Mouse (Mus musculus) intestine, embryonic 16.5 days (tissue): Measurements from ENCODE around the gene Mob3b. TPM values are rescaled to one million over a fixed set of nuclear protein-coding genes. Genes with fewer than 3 reads are reported as not detected.
A peak's percentile ranks its signal among the peaks of the same experiment; 100 is the strongest.

Experiments
- ATAC-seq: fragments of 200-750 bp; cut with Nextera tagmentation; 2 replicates; pipeline ENCODE4 v1.8.0; 2017; ENCODE audit warnings: moderate TSS enrichment, moderate library complexity
- H3K27ac ChIP-seq: fragments of 300-500 bp; sonication (generic); 2 replicates; pipeline ENCODE4 v1.5.1; 2014; ENCODE audit warnings: mild to moderate bottlenecking, low read length
- H3K27me3 ChIP-seq: fragments of 300-500 bp; sonication (generic); replicated peaks from 2 replicates; pipeline ENCODE4 v1.6.1; 2014; ENCODE audit warnings: low read length, control low read depth, mixed read lengths; ENCODE audit not compliant: control insufficient read depth, insufficient read depth
- H3K36me3 ChIP-seq: fragments of 300-500 bp; sonication (generic); 2 replicates; pipeline ENCODE4 v1.6.1; 2014; ENCODE audit warnings: low read length, control low read depth; ENCODE audit not compliant: control insufficient read depth, insufficient read depth
- H3K4me1 ChIP-seq: fragments of 300-500 bp; sonication (generic); 2 replicates; pipeline ENCODE4 v1.6.1; 2014; ENCODE audit warnings: low read length, control low read depth, mixed read lengths; ENCODE audit not compliant: control insufficient read depth, insufficient read depth
- H3K4me2 ChIP-seq: fragments of 300-500 bp; sonication (generic); 2 replicates; pipeline ENCODE4 v1.6.1; 2014; ENCODE audit warnings: low read depth, low read length, control low read depth
- H3K4me3 ChIP-seq: fragments of 300-500 bp; sonication (generic); 2 replicates; pipeline ENCODE4 v1.5.1; 2014; ENCODE audit warnings: mild to moderate bottlenecking, low read length
- H3K9ac ChIP-seq: fragments of 300-500 bp; sonication (generic); 2 replicates; pipeline ENCODE4 v1.6.1; 2014; ENCODE audit warnings: low read depth, low read length
- H3K9me3 ChIP-seq: fragments of 300-500 bp; sonication (generic); 2 replicates; pipeline ENCODE4 v1.6.1; 2016; ENCODE audit warnings: low read length, control low read depth; ENCODE audit not compliant: control insufficient read depth
- WGBS: fragments of 180-500 bp; shearing (Covaris S2); extraction: QIAGEN DNeasy Blood & Tissue Kit; methylation state at CpG from one replicate; pipeline ENCODE4 v1.1.7; 2014; 5-methylcytosine and 5-hydroxymethylcytosine counted together
- polyA plus RNA-seq: library from polyadenylated mRNA; unstranded; fragments of >200 nt; fragmentation: Nextera tagmentation; extraction: Ambion mirVana; gene quantifications from 2 replicates; pipeline ENCODE4 v1.2.1, GENCODE M21; 2015

The Mob3b gene
- polyA plus RNA-seq, 1 experiment from 2014 or later, result 27.5 TPM

DNA sequence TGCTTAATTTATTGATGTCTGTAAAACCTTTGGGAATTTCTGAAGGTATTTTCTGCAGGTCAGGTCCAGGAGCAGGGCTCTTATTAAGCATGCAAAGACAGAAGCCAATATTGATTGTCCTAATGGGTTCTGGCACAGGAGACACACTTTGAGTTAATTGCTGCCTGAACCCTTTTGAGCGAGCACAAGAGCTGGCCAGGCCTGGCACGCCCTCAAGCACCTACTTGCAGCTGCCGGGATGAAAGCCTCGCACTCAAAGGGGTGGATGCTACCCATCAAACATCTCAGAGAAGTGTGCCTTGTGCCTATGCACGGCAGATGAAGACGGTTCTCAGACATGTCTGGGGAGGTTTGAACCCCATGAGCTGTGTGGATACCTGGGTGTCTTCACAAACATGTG is 151.2 kb downstream of the Mob3b start:
- H3K27me3 ChIP-seq, result no peaks in the 10 kb centered on the region
- H3K4me1 ChIP-seq, result peaks cover 27% of the 10 kb centered on the region
- no peak overlapping the region for H3K4me2 ChIP-seq
- 56% methylated on average over 6 of the region's 6 CpGs for WGBS
- no peak overlapping the region for H3K9ac ChIP-seq
- ATAC-seq, result 0 out of 2 replicates have a peak, but pooled peaks have one; percentile 4
- no peak overlapping the region for H3K4me3 ChIP-seq
- H3K36me3 ChIP-seq, result no peaks in the 10 kb centered on the region
- no peaks in the 10 kb centered on the region for H3K9me3 ChIP-seq
- H3K27ac ChIP-seq, result no peak overlapping the region

DNA sequence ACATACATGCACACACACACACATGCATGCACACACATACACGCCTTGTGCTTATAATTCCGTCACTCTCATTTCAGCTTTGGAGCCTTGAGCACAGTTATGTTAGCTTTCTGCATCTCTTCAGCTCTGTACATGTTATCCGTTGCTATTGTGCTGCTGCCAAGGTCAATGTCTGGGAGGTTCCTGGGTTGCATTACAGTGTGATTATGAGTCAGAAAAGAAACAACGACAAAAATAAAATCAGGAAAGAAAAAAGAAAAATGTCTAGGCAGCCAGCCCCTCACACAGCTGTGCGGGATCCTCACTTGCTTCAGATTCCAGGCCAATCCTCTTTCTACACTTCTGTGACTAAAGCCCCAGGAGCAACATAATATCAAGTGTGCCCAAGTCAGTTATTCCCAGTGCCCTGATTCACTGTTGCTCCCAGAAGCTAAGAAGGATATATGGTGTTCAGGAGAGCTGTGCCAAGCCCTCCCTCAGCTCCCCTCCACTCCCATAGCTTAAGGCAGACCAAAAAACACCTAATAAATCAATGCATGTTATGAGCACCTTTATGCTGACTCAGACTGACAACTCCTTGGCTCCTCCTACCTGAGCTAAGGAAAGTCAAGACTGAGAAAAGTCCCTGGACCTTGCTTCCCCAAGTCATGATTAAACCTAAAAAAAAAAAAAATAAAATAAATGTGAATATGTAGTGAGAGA is 152.1 kb downstream of the Mob3b start:
- H3K4me3 ChIP-seq, result no peak overlapping the region
- 0 out of 2 replicates have a peak overlapping the region, but pooled peaks have one; percentile 6 for H3K9ac ChIP-seq
- no peaks in the 10 kb centered on the region for H3K36me3 ChIP-seq
- 55% methylated on average over 5 of the region's 5 CpGs for WGBS
- no peak overlapping the region for H3K4me2 ChIP-seq
- peak overlapping the region; percentile 77 for H3K27ac ChIP-seq
- peak; percentile 57 for ATAC-seq
- H3K27me3 ChIP-seq, result no peaks in the 10 kb centered on the region
- peaks cover 27% of the 10 kb centered on the region for H3K4me1 ChIP-seq
- H3K9me3 ChIP-seq, result no peaks in the 10 kb centered on the region

DNA sequence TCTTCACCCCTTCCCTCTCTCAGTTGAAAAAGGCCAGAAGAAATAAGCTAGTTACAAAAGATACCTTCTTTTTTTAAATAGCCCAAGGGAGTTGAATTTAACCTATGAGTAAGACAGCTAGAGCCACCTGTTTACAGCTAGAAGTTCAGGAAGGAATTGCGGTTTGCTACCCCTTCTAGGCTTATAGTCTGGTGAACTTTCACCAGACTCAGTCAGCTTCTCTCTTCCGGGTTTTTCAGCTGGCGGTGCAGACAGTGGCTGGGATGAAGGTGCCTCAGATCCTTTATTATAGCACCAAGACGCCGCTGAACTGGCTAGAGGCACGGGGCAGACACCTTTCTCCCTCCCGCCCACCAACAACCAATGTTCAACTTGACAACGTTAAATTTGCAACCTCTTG is 152.8 kb downstream of the Mob3b start:
- peaks cover 27% of the 10 kb centered on the region for H3K4me1 ChIP-seq
- WGBS, result 58% methylated on average over 8 of the region's 8 CpGs
- H3K36me3 ChIP-seq, result no peaks in the 10 kb centered on the region
- H3K4me2 ChIP-seq, result peak overlapping the region; percentile 15; the same call in 1 of the 2 replicates
- ATAC-seq, result peak; percentile 64
- no peaks in the 10 kb centered on the region for H3K9me3 ChIP-seq
- no peak overlapping the region for H3K4me3 ChIP-seq
- H3K9ac ChIP-seq, result 0 out of 2 replicates have a peak overlapping the region, but pooled peaks have one; percentile 6
- H3K27me3 ChIP-seq, result no peaks in the 10 kb centered on the region
- H3K27ac ChIP-seq, result peak overlapping the region; percentile 77

DNA sequence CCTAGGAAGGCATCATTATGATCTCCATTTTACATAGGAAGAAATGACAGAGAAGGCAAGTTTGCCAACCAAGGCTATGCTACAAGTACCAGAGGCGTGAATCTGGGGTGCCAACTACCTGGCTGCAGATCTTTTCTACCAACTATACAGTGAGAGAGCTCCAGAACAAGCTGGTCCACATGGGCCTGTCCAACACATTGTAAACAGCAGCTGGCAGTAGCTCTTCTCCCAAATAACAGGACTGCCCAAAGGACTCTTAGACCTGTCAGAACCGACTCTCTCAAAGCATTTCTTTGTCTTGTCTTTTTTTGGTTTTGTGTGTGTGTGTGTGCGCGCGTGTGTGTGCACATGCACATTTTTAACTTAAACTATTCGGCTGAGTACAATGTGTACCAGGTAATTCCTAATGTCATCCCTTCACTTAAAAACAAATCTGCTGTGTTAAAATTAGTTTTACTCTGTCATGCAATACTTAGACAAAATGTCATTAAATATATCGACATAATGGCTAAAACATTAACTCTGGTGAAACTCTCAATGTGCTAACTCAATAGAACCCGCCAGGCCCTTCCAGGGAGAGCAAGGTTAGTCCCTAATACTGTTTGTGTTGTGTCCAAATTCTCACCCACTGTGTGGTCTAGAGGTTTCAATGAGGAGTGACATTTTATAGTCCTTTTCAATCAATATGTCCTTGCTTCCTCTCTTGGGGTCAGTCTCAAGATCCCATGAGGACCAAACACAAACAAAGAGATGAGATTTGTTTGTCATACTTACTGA is 153.5 kb downstream of the Mob3b start:
- Histone ChIP-seq H3K9me3 (no peaks in the 10 kb centered on the region), H3K4me3 (no peak overlapping the region), H3K4me2 (no peak overlapping the region), H3K4me1 (peaks cover 27% of the 10 kb centered on the region), H3K27ac (peak overlapping the region; percentile 77; the same call in 1 of the 2 replicates), H3K27me3 (no peaks in the 10 kb centered on the region), H3K9ac (no peak overlapping the region), H3K36me3 (no peaks in the 10 kb centered on the region)
- 89% methylated on average over 8 of the region's 8 CpGs for WGBS
- ATAC-seq, result no peak

DNA sequence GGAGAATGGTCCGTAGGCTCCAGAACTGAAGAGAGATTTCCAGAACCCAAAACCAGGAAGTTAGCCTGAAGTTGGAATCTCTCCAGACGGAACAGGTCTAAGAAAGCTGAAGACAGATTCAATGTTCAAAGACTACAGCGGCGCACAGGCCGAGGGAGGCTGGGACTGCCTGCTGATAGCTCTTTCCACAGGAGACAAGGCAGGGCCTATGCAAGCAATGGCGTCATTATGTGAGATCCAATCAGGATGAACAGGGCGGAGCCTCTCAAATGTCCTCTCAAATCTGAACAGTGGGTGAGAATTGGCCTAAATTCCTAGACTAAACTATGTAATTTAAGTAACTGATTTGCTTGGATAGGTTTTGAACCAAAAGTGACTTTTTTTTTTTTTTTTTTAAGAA is 160.7 kb downstream of the Mob3b start:
- Histone ChIP-seq H3K27ac (no peak overlapping the region), H3K36me3 (no peaks in the 10 kb centered on the region), H3K4me1 (peaks cover 28% of the 10 kb centered on the region), H3K9me3 (no peaks in the 10 kb centered on the region), H3K4me3 (no peak overlapping the region), H3K27me3 (no peaks in the 10 kb centered on the region), H3K4me2 (no peak overlapping the region), H3K9ac (no peak overlapping the region)
- ATAC-seq, result no peak
- WGBS, result 83% methylated on average over 7 of the region's 7 CpGs

DNA sequence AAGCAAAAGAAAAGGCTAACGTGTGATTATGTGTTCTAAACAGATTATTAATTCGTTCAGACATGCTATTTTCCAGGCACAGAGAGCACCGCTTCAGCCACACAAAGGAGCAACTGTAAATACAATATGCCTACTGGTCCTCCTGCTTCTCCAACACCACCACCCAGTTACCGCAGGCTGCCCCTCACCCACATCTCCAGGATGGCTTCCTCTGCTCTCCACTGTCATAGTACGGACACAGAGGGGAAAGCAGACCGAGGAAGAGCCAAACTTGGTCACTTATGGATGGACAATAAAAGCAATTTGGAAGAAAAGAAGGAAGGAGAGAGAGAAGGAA is 163.7 kb downstream of the Mob3b start:
- peak overlapping the region; percentile 69 for H3K27ac ChIP-seq
- H3K9ac ChIP-seq, result 0 out of 2 replicates have a peak overlapping the region, but pooled peaks have one; percentile 17
- no peak overlapping the region for H3K4me3 ChIP-seq
- H3K4me1 ChIP-seq, result peaks cover 36% of the 10 kb centered on the region
- ATAC-seq, result no peak
- H3K27me3 ChIP-seq, result no peaks in the 10 kb centered on the region
- H3K9me3 ChIP-seq, result no peaks in the 10 kb centered on the region
- 31% methylated on average over 6 of the region's 6 CpGs for WGBS
- H3K4me2 ChIP-seq, result 0 out of 2 replicates have a peak overlapping the region, but pooled peaks have one; percentile 8
- H3K36me3 ChIP-seq, result no peaks in the 10 kb centered on the region

DNA sequence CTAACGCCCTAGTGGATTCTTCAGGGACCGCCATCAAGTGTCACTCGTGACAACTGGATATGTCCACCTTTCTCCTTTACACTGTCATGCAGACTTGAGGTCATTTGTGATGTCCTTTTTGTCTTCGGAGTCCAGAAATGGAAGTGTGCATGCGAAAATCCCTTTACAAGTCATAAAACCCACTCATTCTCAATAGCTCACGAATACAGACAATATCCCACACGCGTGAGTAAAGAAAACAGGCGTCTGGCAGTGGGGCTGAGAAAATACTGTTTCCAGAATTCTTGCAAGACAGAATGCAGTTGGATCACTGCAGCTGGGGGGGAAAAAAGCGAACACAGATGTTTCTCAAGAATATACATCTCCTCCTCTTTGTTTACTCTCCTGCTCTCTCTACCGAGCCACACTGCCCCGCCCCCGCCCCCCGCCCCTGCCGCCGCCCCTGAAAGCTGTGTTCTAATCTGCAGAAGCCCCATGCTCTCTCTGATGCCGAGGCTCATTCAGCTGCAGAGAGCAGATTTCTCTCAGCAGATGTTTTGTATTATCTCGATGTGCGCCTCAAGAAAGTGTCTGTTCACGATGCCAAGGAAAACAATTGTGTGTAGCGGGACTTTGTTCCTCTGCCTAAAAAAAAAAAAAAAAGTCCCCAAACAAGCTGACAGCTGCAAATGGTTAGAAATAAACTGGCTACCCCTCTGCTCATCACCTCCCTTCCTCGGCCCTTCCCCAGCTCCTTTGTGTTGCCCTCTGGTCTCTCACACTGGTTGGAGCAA is 164.2 kb downstream of the Mob3b start:
- no peaks in the 10 kb centered on the region for H3K36me3 ChIP-seq
- H3K9ac ChIP-seq, result 0 out of 2 replicates have a peak overlapping the region, but pooled peaks have one; percentile 17
- peak overlapping the region; percentile 69 for H3K27ac ChIP-seq
- H3K9me3 ChIP-seq, result no peaks in the 10 kb centered on the region
- H3K4me3 ChIP-seq, result no peak overlapping the region
- 30% methylated on average over 22 of the region's 22 CpGs for WGBS
- ATAC-seq, result peak; percentile 13; the same call in 1 of the 2 replicates
- peaks cover 36% of the 10 kb centered on the region for H3K4me1 ChIP-seq
- no peaks in the 10 kb centered on the region for H3K27me3 ChIP-seq
- H3K4me2 ChIP-seq, result 0 out of 2 replicates have a peak overlapping the region, but pooled peaks have one; percentile 8

DNA sequence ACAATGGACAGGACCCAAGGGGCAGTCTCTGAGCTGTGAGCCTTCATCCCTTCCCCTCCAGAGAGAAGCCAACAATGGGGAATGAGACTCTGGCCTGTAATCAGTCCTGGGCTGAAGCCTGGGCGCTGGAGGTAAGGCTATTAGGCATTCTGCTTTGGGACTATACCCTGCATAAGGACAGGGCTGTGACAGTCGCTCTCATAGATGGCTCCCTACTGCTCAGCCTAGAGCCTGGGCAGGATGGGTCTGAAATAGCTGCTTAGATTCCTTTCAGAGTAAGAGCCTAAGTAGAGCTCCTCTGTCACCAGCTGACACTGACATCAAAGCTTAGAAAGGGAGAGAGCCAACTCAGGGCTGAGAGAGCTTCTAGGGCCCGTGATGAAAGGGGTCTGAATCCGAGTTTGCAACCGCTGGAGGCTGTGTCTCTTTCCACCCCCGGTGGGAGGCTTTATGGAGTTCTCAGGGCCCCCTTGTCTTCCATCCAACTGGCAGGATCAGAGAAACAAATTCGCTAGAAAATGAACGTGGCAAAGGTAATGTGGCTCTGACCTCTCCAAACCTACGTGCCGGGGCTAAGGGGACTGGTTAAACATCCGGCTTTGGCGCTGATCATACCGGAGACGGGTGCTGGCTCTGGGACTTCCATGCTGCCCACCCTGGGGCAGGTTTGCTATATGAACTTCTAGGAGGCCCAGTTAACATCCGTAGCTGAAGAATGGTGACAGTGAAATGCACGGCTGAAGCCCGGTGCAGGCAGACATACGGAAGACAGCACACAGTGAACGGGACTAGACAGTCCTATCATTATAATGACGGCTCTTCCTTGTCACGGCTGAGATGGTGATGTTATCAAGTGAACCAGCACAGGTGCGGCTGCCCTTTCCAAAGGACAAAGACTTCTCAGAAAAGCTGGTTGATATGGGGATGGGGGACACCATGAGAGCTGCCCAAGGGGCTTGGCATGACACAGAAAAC is 165.1 kb downstream of the Mob3b start:
- WGBS, result 72% methylated on average over 22 of the region's 22 CpGs
- Histone ChIP-seq H3K4me1 (peaks cover 39% of the 10 kb centered on the region), H3K36me3 (no peaks in the 10 kb centered on the region), H3K4me3 (no peak overlapping the region), H3K4me2 (no peak overlapping the region), H3K27ac (peak overlapping the region; percentile 88), H3K9ac (no peak overlapping the region), H3K27me3 (no peaks in the 10 kb centered on the region), H3K9me3 (no peaks in the 10 kb centered on the region)
- ATAC-seq, result no peak
